Mouse (Mus musculus) retina, adult 2 months (tissue): ENCODE measurements at regions not wholly inside any gene's neighbourhood (a gene's known extent, or its start where the extent isn't known, plus 50 kb on each side); places are given as distances from the start of the nearest gene placed in this dataset.

Experiments used
- DNase-seq: peaks from one replicate; pipeline ENCODE4 v3.0.0-alpha.2; 2012; ENCODE audit warnings: low read depth, low spot score

DNA sequence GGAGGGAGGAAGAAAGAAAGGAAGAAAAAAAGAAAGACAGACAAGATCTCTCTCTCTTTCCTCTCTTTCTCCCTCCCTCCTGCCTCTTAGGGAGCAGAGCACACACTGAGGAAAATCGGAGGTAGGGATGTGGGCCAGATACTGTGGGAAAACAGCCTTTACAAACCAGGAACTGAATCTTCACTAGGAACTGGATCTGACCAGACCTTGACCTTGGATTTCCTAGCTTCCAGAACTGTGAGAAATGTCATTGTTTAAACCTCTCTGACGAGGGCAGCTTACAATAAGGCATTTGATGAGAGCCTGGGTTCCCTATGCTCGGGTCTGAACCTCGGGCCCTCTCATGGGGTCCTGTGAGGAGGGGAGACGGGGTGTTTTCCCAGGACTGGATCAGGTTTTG is 157.7 kb upstream of the 4930535I16Rik start:
- DNase-seq = no peak

DNA sequence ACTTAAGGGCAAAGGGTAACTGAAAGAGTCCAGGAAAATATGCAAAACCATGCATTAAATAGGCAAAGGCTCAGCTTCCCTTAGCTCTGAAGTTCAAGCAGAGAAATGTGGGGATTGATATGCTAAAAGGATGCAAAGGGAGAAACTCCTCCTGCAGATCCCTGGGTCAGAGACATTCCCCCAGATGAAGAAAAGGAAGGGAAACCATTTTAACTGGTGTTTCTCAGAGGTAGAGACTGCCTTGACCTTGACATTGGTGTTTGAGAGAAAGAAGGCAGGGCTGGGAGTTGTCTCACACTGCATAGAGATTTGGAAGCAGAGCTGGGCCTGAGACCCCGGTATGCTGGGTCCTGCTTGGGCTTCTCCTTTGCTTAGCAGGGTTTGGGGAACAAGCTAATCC is 155.8 kb upstream of the 4930535I16Rik start:
- DNase-seq = no peak

DNA sequence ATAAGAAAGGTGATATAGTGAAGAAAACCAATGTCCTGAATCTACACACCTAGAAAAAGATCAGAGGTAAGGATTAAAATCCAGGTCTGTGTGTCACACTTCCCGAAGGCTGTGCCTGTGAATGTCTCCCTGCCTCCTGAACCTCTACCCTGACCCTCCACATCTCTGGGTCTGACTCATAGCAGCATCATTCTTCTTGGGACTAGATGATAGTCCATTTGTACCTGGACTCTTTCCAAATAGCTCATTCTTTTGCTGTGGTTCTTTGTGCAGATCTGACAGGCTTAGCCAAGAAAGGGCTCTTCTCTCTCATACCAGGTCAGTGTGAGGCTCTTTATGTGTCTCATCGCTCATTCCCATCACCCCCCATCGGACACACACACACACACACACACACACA is 146.8 kb upstream of the 4930535I16Rik start:
- no peak for DNase-seq

DNA sequence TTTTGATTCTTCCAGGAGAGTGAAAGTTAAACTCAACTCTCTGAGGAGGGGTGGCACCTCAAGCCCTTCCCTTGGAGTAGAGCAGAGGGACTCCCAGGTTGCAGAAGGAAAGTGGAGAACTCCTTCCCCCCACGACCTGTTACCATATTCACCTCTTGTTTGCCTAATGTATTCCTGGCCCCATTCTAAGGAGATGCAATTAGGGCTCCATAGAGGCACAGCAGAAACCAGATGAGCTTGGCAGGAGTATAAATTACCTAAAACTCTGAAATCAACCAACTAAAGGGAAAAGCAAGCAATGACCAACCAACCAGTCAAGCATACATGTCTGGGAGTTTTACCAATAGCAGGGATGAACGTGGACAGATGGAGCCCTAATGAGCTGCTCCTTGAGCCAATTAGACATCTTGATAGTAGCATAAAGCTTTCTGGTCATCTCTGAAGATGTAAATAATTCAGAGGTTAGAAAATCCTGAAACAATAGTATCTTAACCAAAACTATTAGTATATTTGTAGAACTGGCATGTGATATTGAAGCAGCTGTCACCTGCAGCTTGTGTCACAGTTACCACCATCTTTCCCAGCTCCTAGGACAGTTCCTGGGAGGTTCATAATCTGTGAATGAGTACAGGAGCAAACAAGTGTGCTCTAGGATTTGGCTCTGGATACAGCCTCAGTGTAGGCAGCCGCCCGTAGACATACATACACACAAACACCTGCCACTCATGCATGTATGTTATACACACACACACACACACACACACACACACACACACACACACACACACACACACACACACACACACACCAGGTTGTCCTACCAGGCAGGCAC is 145.7 kb upstream of the 4930535I16Rik start:
- no peak for DNase-seq

DNA sequence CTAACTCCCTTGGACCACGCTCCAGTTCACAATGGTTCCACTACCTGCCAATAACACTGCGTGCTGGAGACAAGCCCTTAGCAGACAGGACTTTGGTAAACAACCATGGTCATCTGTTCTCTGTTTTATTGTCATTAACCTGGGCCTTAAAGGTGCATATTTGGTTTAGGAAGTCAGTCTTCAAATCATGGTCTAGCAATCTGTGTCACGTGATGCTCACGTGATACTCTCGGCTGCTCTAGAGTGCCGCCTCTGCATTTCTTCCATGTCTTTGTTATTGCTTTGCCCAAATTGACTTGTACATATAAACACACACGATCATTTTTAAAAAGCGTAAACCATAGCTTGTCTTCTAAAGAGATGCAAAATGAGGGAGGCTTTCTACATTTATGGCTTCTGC is 139.8 kb upstream of the 4930535I16Rik start:
- no peak for DNase-seq

DNA sequence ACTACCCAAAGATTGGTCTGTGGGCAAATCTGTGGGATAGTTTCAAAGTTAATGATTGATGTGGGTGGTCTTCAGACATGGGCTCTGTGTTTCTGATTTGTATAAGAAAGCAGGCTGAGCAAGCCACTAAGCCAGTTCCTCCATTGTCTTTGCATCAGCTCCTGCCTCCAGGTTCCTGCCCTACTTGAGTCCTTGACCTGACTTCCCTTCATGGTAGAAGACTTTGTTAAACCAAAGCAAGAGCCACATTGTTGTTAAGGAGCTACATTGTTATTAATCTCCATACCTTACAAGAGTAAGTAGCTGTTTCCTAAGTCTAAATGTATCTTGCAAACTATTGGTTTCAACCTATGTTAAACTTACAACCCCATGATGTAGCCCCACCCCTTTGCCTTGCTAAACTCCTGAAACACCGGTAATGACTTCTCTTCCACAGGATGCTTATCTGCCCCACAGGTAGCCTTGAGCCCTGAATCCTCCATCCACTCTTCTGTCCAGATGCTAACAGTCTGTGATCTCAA is 136.5 kb upstream of the 4930535I16Rik start:
- DNase-seq = no peak

DNA sequence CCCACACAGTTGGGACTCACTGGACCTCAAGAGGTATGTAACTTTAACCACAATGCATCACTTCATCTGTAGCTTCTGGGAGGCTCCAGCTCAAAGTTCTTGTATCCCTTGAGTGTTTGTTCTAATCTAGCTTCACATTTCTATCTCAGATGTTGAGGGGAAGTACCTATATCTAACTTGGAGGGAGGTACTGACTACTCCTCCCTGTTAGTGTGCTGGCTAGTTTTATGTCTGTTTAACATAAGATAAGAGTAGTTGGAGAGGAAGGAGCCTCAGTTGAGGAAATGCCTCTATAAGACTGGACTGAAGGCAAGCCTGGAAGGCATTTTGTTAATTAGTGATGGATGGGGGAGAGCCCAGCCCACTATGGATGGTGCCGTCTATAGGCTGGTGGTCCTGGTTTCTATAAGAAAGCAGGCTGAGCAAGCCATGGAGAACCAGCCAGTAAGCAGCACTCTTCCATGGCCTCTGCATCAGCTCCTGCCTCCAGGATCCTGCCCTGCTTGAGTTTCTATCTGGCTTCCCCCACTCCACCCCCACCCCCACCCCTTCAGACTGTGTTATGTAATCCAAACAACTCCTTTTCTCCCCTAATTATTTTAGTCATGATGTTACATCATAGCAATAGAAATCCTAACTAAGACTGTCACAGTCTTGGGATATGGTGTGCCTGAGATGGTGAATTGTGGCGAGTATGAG is 135.7 kb upstream of the 4930535I16Rik start:
- no peak for DNase-seq

DNA sequence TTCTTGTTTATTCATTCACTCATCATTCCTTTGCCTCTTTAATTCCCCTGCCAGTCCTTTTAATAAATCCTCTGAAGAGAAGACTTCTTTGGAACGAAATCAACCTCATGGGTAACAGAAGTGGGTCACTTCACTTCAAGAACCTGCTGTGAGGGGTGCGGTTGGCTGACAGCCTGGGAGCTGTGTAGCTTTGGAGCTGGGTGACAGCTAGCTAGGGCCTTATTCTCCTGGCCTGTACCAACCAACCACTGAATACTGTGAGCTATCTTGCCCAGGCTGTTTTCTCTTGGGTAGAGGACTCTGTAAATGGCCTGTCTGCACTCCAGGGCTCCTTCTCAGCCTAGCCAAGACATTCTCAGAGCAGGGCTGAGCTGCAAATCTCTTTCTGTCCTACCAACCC is 134.6 kb upstream of the 4930535I16Rik start:
- DNase-seq = no peak

DNA sequence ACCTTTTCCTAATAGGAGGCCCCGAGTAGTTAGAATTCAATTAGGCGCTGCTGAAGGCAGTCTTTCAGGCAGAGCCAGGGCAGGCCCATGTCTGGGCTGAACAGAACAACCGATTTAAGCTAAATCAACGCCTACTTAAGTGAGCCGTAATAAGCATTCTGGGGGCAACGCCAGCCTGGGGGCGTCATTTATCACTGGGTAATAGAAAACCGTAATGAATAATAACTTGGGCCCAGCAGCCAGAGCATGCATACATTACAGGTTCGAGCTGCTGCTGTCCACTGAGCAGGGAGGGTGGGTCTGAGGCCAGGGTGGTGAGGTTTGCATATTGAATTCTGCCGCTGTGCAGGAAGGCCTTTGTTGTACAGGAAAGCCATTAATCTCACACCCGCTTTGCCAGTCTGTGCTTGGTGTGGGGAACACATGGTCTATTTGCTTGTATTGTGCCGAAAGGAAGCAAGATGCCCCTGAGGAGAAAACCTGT is 130.6 kb upstream of the 4930535I16Rik start:
- DNase-seq = no peak

DNA sequence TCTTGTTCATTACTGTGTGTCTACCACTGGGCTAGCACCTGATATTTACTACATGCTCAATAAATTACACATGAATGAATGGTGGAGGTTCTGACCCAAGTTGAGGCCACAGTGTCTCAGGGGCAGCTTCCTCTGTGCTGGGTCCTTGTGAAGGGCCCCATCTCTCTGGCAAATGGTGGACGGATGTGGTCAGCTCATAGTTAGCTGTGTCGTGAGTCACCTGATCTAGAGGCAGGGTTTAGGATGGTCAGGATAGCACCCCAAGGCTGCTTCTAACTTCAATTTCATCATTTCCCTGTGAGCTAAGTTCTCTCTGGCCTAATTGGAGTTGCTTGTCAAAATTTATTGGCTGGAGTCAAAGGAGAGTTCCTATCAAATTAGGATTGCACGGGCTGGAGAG is 130.1 kb upstream of the 4930535I16Rik start:
- no peak for DNase-seq

DNA sequence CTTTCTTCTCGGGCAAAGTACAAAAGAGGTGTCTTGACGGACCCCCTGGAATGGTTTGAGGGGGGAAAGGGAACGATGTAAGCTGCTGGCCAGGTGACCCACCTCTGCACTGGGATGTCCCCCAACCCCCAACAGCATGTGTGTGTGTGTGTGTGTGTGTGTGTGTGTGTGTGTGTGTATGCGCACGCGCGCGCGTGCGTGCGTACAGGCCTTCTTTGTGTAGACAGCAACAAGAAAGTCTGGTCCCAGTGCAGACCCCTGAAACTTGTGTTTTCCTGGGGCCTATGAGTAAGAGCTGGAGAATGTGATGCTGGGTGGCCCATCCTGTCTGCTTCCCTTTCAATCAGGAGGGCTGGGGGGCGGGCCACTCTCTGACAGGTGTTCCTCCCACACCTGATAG is 118.7 kb upstream of the 4930535I16Rik start:
- DNase-seq = no peak

DNA sequence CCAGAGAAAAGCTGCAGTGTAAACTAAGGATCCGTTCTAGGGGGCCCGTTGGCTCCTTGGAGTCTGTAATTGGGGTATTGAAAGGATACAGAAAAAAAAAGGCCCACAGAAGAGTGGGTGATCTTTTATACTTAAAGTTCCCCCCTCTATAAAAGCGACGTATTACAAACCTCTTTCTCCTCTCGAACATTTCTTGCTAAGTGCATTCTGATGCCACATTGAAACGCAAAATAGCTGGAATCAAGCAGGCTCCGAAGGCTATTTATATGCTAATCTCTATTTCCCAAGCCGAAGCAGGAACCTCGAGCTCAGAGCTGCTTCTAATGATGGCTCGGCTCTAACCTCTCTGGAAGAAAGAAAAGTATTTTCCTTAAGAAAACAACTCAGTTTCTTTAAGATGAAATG is 117.8 kb upstream of the 4930535I16Rik start:
- no peak for DNase-seq

DNA sequence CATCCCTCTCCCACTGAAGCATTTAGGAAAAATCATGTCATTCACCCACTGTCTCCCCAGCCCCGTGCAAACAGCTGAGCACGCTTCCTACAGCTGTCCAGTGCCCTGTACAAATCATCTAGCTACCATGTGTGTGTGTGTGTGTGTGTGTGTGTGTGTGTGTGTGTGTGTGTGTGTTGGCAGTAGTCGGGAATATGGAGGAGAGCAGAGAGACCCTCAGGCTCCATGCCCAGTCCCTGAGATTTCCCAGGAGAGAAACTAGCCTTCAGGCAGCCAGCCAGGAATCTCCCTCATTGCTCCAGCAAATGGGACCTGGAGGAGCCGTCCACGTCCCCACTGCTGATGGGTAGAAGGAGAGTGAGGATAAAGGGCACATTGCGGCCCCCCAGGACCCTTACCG is 117.4 kb upstream of the 4930535I16Rik start:
- no peak for DNase-seq

DNA sequence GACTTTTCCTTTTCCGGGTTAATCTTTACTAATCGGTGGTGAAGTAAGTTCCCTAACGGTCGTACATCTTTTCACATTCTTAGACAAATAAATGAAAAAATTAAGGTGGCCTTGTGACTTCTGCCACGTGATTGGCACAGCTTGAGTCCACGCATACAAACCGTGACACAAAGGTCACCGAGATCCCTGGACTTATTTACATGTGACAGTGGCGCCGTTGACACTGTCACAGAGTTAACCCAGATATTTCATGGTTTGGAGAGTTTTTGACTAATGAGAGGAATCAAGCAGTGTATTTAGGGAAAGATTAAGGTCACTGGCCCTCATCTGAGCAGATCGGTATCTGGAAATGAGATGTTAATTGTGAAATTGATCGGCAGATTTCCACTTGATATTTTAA is 110.2 kb upstream of the 4930535I16Rik start:
- DNase-seq = no peak

DNA sequence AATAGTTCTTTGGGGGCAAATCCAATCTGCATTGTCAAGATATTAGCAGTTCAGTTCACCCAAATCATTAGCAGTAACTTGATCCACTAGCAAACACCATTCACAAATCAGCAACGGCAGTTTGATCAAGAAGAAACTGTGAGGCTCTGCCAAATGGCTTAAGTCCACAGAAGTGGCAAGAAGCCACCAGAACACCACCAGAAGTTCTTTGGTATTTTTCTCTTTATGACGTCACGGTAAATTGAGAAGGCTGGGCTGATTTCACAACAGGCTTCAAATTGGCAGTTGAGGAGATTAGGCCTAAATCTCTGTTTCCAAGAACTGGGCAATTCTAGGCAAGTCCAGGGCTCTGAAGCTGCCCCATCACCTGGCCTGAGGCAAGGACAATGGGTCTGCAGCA is 98.6 kb upstream of the 4930535I16Rik start:
- no peak for DNase-seq

DNA sequence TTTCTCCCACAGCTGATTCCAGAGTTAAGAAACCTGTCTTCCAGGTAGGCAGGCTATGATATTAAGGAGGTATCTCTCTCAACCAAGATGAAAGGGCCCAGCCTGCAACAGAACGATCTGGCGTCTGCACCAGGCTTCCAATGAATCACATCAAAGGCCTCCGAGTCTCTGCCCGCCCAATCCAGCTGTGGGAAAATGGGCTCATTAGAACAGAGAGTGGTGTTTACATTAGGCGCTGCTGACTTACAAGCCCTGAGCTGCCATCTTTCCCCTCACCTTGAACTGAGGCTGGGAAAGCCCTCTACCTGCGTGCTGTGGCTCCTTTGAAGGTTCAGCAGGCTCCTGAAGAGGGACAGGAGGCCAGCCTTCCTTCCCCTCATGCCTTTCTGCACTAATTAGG is 97.5 kb upstream of the 4930535I16Rik start:
- no peak for DNase-seq

DNA sequence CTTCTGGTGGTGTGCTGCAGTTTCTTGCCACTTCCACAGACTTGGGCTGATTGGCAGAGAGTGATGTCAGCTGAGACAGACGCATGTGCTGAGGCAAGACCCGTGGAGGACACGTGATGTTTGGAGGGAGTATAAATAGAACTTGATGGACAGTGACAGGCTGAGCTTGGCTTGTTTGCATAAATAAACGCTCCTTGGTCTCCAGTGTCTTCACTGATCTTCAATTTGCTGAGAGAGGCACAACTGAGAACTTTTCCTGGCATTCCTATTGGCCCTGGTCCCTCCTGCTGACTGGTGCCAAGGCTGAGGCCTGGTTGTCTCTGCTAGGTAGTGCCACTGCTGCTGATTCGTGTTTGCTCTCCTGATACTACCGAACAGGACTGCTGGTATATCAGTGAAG is 94.6 kb upstream of the 4930535I16Rik start:
- no peak for DNase-seq

DNA sequence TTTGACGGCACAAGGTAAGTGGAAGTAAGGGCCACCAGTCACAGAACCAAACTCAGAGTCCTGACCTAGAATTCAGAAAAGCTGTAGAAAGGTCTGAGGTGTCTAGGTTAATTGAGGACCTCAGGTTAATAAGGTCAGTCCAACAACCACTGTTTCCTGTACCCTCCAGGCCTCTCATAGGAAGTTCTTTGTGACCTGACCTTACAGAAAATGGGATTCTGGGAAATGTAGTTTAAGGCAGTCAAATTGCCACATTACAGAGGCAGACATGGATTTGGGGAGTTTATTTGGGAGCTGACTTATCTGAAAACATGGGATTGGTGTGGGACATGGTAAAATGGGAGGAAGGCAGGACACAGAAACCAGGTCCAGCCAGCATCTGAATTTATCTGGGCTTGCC is 90.9 kb upstream of the 4930535I16Rik start:
- DNase-seq = no peak

DNA sequence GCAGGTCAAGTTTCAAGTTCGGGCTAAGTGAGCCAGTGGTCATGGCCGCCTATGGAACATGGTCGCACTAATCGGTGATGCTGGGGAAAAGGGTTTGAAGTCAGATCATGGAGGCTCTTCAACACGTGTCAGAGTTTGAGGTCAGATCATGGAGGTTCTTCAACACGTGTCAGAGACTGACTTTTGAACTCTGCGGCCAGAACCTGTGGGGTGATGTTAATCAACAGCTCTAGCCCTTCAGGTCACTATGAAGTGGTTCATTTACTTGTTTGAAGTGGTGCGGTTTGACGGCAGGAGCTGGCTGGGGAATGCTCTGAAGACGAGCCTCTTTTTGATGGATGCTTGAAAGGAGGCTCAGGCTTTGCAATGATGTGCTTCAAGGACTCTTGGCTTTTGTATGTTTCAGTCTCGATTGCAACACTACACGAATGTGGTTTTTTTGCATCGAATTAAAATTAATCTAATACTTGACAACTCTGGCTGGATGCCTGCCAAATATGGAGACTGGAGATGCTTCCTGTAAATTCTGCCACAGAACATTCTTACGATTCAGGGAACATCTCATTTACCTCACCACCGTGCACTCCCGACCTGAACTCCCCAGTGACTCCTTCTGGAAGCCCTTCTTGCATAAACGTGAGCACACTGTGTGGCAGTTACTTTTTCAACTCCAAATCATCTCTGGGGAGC is 87.9 kb upstream of the 4930535I16Rik start:
- no peak for DNase-seq

DNA sequence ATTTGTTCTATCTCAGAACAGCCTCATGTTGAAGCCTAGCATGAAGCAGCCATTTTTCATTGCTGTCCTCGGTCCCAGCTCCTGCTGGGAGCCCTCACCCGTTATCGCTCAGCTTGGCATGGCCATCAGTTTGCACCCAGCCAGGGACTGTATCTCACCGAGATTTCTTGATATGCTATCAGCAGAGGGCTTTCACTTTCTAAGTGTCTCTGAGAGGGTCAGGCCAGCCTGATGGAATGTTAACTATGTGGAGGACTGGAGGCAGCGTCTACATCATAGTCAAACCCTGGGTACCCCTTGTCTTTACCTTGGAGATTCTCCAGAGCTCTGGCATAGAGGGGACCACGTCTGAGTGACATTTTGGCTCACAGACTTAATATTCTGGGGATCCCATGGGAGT is 84.9 kb upstream of the 4930535I16Rik start:
- no peak for DNase-seq

DNA sequence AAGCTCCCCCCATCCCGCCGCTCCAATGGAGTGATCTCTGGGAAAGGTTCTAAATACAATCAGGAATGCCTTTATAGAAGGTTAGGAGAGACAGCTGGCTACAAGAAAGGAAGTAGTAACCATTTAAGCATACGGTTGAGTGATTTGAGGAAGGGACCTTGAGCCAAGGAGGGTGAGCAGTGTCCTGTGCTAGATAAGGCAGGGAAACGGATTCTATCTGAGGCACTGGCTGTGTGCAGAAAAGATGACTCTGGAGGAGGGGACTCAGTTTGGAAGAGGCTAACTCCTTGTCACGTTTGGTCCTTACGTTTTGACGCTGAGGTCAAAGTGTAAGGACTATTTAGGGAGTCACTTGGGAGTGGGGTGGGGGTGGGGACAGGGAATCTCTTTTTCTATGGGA is 84.3 kb upstream of the 4930535I16Rik start:
- DNase-seq = no peak

DNA sequence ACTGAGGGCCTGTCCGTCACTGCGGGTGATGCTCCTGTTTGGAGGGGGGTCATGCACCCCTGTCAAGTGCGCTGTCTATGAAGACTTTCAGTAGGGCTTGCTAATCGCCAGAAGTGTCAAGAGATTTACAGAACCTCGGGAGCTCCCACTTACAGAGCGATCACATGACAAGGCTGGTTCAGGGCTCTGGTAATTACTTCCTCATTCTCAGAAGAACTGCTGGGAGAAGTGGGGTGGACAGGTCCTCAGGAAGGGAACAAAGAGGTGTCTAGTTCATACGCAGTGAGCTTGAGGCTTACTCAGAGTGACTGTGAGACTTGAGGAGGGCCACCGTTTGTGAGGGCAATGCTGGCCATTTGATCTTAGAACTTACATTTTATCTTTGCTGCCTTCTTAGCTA is 78.0 kb upstream of the 4930535I16Rik start:
- no peak for DNase-seq
